Comparison of ENCODE assay signal across 20 mouse cellular contexts in genomic region chr5:137523396-137524250, GRCm38 (mm10). TPM values are rescaled to one million over a fixed set of nuclear protein-coding genes. Genes with fewer than 3 reads are reported as not detected.
A peak's percentile ranks its signal among the peaks of the same experiment; 100 is the strongest.
DNase-seq lines count a peak whose midpoint lies in the region; ATAC-seq and TF ChIP-seq lines count a peak whose summit lies in the region.
"Had no signal": no experiment of that assay in that cellular context is flagged by ENCODE, and none has a peak within 500 bp of the region (broad histone marks: within the 10 kb centered on the region; RNA-seq: fewer than 3 reads in every experiment).

No protein-coding gene starts in this region.

- ATAC-seq in hindbrain, embryonic 11.5 days (ENCODE audit: low FRiP score) = no peak
- ATAC-seq in hindbrain, embryonic 14.5 days (ENCODE audit: low FRiP score) = no peak
- no peak for ATAC-seq in neural tube, embryonic 13.5 days (ENCODE audit: low read depth)
- no peak for ATAC-seq in forebrain, embryonic 13.5 days
- ATAC-seq in stomach, postnatal 0 days (ENCODE audit: low FRiP score, low TSS enrichment) = no peak
- ATAC-seq in monocyte, adult 5-6 weeks (replicated peaks; ENCODE audit: insufficient number of reproducible peaks, low FRiP score, low TSS enrichment, poor library complexity, severe bottlenecking) = no peak

- TF ChIP-seq EP300 in stomach, postnatal 0 days (optimal IDR thresholded peaks at IDR 0.05) = no peak

- H3K4me3 ChIP-seq in hindbrain, embryonic 11.5 days (ENCODE audit: low read depth, low read length) = 0 out of 2 replicates have a peak overlapping the region, but pooled peaks have one; percentile 2
- no peak overlapping the region for H3K4me3 ChIP-seq in hindbrain, embryonic 14.5 days (replicated peaks; ENCODE audit: low read length)
- H3K4me3 ChIP-seq in neural tube, embryonic 13.5 days = no peak overlapping the region
- no peak overlapping the region for H3K4me3 ChIP-seq in forebrain, embryonic 13.5 days
- no peak overlapping the region for H3K4me3 ChIP-seq in stomach, postnatal 0 days (ENCODE audit: low read depth, low read length)
- H3K4me3 ChIP-seq: embryonic facial prominence, embryonic 15.5 days; heart, adult 2 months had no signal

- no peak overlapping the region for H3K9ac ChIP-seq in hindbrain, embryonic 11.5 days (ENCODE audit: low read depth, low read length)
- H3K9ac ChIP-seq in hindbrain, embryonic 14.5 days = no peak overlapping the region
- H3K9ac ChIP-seq in neural tube, embryonic 13.5 days = no peak overlapping the region
- no peak overlapping the region for H3K9ac ChIP-seq in forebrain, embryonic 13.5 days
- H3K9ac ChIP-seq in stomach, postnatal 0 days (ENCODE audit: low read length) = no peak overlapping the region
- H3K9ac ChIP-seq: embryonic facial prominence, embryonic 15.5 days; liver, embryonic 14.5 days had no signal

- H3K36me3 ChIP-seq in hindbrain, embryonic 11.5 days (ENCODE audit: control insufficient read depth, insufficient read depth, low read length) = peaks cover 57% of the 10 kb centered on the region
- H3K36me3 ChIP-seq in hindbrain, embryonic 14.5 days (replicated peaks; ENCODE audit: control insufficient read depth, insufficient read depth) = peaks cover 99% of the 10 kb centered on the region
- peaks cover 100% of the 10 kb centered on the region for H3K36me3 ChIP-seq in neural tube, embryonic 13.5 days
- H3K36me3 ChIP-seq in forebrain, embryonic 13.5 days (ENCODE audit: poor library complexity, severe bottlenecking) = peaks cover 99% of the 10 kb centered on the region
- peaks cover 69% of the 10 kb centered on the region for H3K36me3 ChIP-seq in stomach, postnatal 0 days (ENCODE audit: control insufficient read depth, insufficient read depth, low read length)

- H3K9me3 ChIP-seq in hindbrain, embryonic 11.5 days (ENCODE audit: control insufficient read depth, low read length) = no peaks in the 10 kb centered on the region
- H3K9me3 ChIP-seq in hindbrain, embryonic 14.5 days (ENCODE audit: control insufficient read depth, low read length) = no peaks in the 10 kb centered on the region
- H3K9me3 ChIP-seq in neural tube, embryonic 13.5 days = no peaks in the 10 kb centered on the region
- no peaks in the 10 kb centered on the region for H3K9me3 ChIP-seq in forebrain, embryonic 13.5 days (replicated peaks)
- no peaks in the 10 kb centered on the region for H3K9me3 ChIP-seq in stomach, postnatal 0 days (ENCODE audit: control insufficient read depth, low read length)
- H3K9me3 ChIP-seq: embryonic facial prominence, embryonic 15.5 days had no signal

- DNase-seq in hindbrain, embryonic 11.5 days (ENCODE audit: low spot score) = no peak
- no peak for DNase-seq in hindbrain, embryonic 14.5 days (ENCODE audit: low spot score)
- no peak for DNase-seq in neural tube, embryonic 10.5 days (ENCODE audit: extremely low spot score, low spot score)
- DNase-seq in stomach, postnatal 0 days (ENCODE audit: low spot score) = no peak
- DNase-seq: adrenal gland, postnatal 36 days; heart, postnatal 10 days; kidney, postnatal 10 days; thymus, postnatal 4 days had no signal

- no peaks in the 10 kb centered on the region for H3K27me3 ChIP-seq in hindbrain, embryonic 11.5 days (ENCODE audit: control insufficient read depth, insufficient read depth, low read length)
- H3K27me3 ChIP-seq in hindbrain, embryonic 14.5 days (ENCODE audit: control insufficient read depth, insufficient read depth, low read length) = no peaks in the 10 kb centered on the region
- no peaks in the 10 kb centered on the region for H3K27me3 ChIP-seq in neural tube, embryonic 13.5 days
- H3K27me3 ChIP-seq in forebrain, embryonic 13.5 days = no peaks in the 10 kb centered on the region
- H3K27me3 ChIP-seq in stomach, postnatal 0 days (ENCODE audit: control insufficient read depth, insufficient read depth, low read length) = no peaks in the 10 kb centered on the region
- H3K27me3 ChIP-seq: CH12.LX; embryonic facial prominence, embryonic 15.5 days had no signal

- peaks cover 5% of the 10 kb centered on the region; the same call in 1 of the 2 replicates for H3K4me1 ChIP-seq in hindbrain, embryonic 11.5 days (replicated peaks; ENCODE audit: control insufficient read depth, insufficient read depth, low read length)
- no peaks in the 10 kb centered on the region for H3K4me1 ChIP-seq in hindbrain, embryonic 14.5 days (replicated peaks; ENCODE audit: control insufficient read depth, insufficient read depth, low read length)
- H3K4me1 ChIP-seq in neural tube, embryonic 13.5 days (replicated peaks) = peaks cover 29% of the 10 kb centered on the region
- peaks cover 30% of the 10 kb centered on the region for H3K4me1 ChIP-seq in forebrain, embryonic 13.5 days
- no peaks in the 10 kb centered on the region for H3K4me1 ChIP-seq in stomach, postnatal 0 days (replicated peaks; ENCODE audit: control insufficient read depth, insufficient read depth)

- H3K4me2 ChIP-seq in hindbrain, embryonic 11.5 days (replicated peaks; ENCODE audit: low read depth, low read length) = no peak overlapping the region
- no peak overlapping the region for H3K4me2 ChIP-seq in hindbrain, embryonic 14.5 days (replicated peaks)
- H3K4me2 ChIP-seq in neural tube, embryonic 13.5 days = no peak overlapping the region
- H3K4me2 ChIP-seq in forebrain, embryonic 13.5 days = no peak overlapping the region
- H3K4me2 ChIP-seq in stomach, postnatal 0 days (replicated peaks; ENCODE audit: low read depth) = no peak overlapping the region
- H3K4me2 ChIP-seq: embryonic facial prominence, embryonic 15.5 days had no signal

- peak; percentile 22; the same call in 1 of the 2 replicates for TF ChIP-seq CTCF in stomach, postnatal 0 days (IDR thresholded peaks at IDR 0.05; ENCODE audit: low read depth)

- 86% methylated on average over 25 of the region's 25 CpGs for WGBS in hindbrain, embryonic 11.5 days
- 84% methylated on average over 25 of the region's 25 CpGs for WGBS in hindbrain, embryonic 14.5 days
- 80% methylated on average over 25 of the region's 25 CpGs for WGBS in neural tube, embryonic 13.5 days
- 82% methylated on average over 25 of the region's 25 CpGs for WGBS in forebrain, embryonic 13.5 days
- 79% methylated on average over 25 of the region's 25 CpGs for WGBS in stomach, postnatal 0 days

- H3K27ac ChIP-seq in hindbrain, embryonic 11.5 days (ENCODE audit: low read depth, low read length) = 0 out of 2 replicates have a peak overlapping the region, but pooled peaks have one; percentile 33
- H3K27ac ChIP-seq in hindbrain, embryonic 14.5 days = no peak overlapping the region
- 0 out of 2 replicates have a peak overlapping the region, but pooled peaks have one; percentile 13 for H3K27ac ChIP-seq in neural tube, embryonic 13.5 days (replicated peaks)
- H3K27ac ChIP-seq in forebrain, embryonic 13.5 days = peak overlapping the region; percentile 48; the same call in 1 of the 2 replicates
- H3K27ac ChIP-seq in stomach, postnatal 0 days (replicated peaks) = no peak overlapping the region
- H3K27ac ChIP-seq: embryonic facial prominence, embryonic 15.5 days; heart, adult 2 months; liver, embryonic 14.5 days had no signal

RNA-seq across cellular contexts. Expression of gene Gigyf1, which starts 5.3 kb away (rescaled TPM):
- polyA plus RNA-seq in hindbrain, embryonic 11.5 days (2014; fragmentation: Nextera tagmentation; extraction: Ambion mirVana) = 10.6 and 15.4 TPM in 2 replicates
- polyA plus RNA-seq in hindbrain, embryonic 14.5 days (2014; fragmentation: Nextera tagmentation; extraction: Ambion mirVana) = 14.2 and 16.0 TPM in 2 replicates
- polyA plus RNA-seq in neural tube, embryonic 13.5 days (2015; fragmentation: Nextera tagmentation; extraction: Ambion mirVana) = 16.9 and 17.3 TPM in 2 replicates
- polyA plus RNA-seq in forebrain, embryonic 13.5 days (2015; fragmentation: Nextera tagmentation; extraction: Ambion mirVana) = 16.1 and 17.5 TPM in 2 replicates
- 5.2 and 6.0 TPM in 2 replicates for polyA plus RNA-seq in stomach, postnatal 0 days (2015; fragmentation: Nextera tagmentation; extraction: Ambion mirVana)
- 11.9 to 24.2 TPM (median 12.0 TPM) in 3 replicates for total RNA-seq in monocyte, adult 5-6 weeks (2017)

RNA-seq across cellular contexts. Expression of gene Epo, which starts 9.4 kb away (rescaled TPM):
- polyA plus RNA-seq in hindbrain, embryonic 11.5 days (2014; fragmentation: Nextera tagmentation; extraction: Ambion mirVana) = 0.38 and 1.1 TPM in 2 replicates
- not detected in 2 replicates for polyA plus RNA-seq in hindbrain, embryonic 14.5 days (2014; fragmentation: Nextera tagmentation; extraction: Ambion mirVana)
- polyA plus RNA-seq in neural tube, embryonic 13.5 days (2015; fragmentation: Nextera tagmentation; extraction: Ambion mirVana) = not detected in 2 replicates
- polyA plus RNA-seq in forebrain, embryonic 13.5 days (2015; fragmentation: Nextera tagmentation; extraction: Ambion mirVana) = 0.35 TPM in 1 of 2 replicates, not detected in the other
- polyA plus RNA-seq in stomach, postnatal 0 days (2015; fragmentation: Nextera tagmentation; extraction: Ambion mirVana) = not detected in 2 replicates
- total RNA-seq in monocyte, adult 5-6 weeks (2017) = not detected in 3 replicates
- total RNA-seq: adrenal gland, postnatal 36 days; CH12.LX; common myeloid progenitor, adult 5-6 weeks; heart, adult 2 months; heart, postnatal 10 days; layer of hippocampus, postnatal 14 days; left cerebral cortex, postnatal 36 days had no signal
- polyA plus RNA-seq: embryonic facial prominence, embryonic 15.5 days; heart, adult 2 months; small intestine, adult 2 months; stomach, embryonic 16.5 days had no signal

RNA-seq across cellular contexts. Expression of gene Gnb2, which starts 9.7 kb away (rescaled TPM):
- 475 and 483 TPM in 2 replicates for polyA plus RNA-seq in hindbrain, embryonic 11.5 days (2014; fragmentation: Nextera tagmentation; extraction: Ambion mirVana)
- polyA plus RNA-seq in hindbrain, embryonic 14.5 days (2014; fragmentation: Nextera tagmentation; extraction: Ambion mirVana) = 593 and 621 TPM in 2 replicates
- polyA plus RNA-seq in neural tube, embryonic 13.5 days (2015; fragmentation: Nextera tagmentation; extraction: Ambion mirVana) = 486 and 510 TPM in 2 replicates
- 483 and 508 TPM in 2 replicates for polyA plus RNA-seq in forebrain, embryonic 13.5 days (2015; fragmentation: Nextera tagmentation; extraction: Ambion mirVana)
- 345 and 374 TPM in 2 replicates for polyA plus RNA-seq in stomach, postnatal 0 days (2015; fragmentation: Nextera tagmentation; extraction: Ambion mirVana)
- 361 to 408 TPM (median 386 TPM) in 3 replicates for total RNA-seq in monocyte, adult 5-6 weeks (2017)

RNA-seq across cellular contexts. Expression of gene Pop7, which starts 21.3 kb away (rescaled TPM):
- polyA plus RNA-seq in hindbrain, embryonic 11.5 days (2014; fragmentation: Nextera tagmentation; extraction: Ambion mirVana) = 55.2 and 60.6 TPM in 2 replicates
- polyA plus RNA-seq in hindbrain, embryonic 14.5 days (2014; fragmentation: Nextera tagmentation; extraction: Ambion mirVana) = 78.4 and 87.3 TPM in 2 replicates
- polyA plus RNA-seq in neural tube, embryonic 13.5 days (2015; fragmentation: Nextera tagmentation; extraction: Ambion mirVana) = 79.7 and 80.1 TPM in 2 replicates
- 75.6 and 82.9 TPM in 2 replicates for polyA plus RNA-seq in forebrain, embryonic 13.5 days (2015; fragmentation: Nextera tagmentation; extraction: Ambion mirVana)
- polyA plus RNA-seq in stomach, postnatal 0 days (2015; fragmentation: Nextera tagmentation; extraction: Ambion mirVana) = 37.9 and 39.9 TPM in 2 replicates
- 9.7 to 27.5 TPM (median 20.4 TPM) in 3 replicates for total RNA-seq in monocyte, adult 5-6 weeks (2017)

RNA-seq across cellular contexts. Expression of gene Actl6b, which starts 29.7 kb away (rescaled TPM):
- 45.4 and 47.6 TPM in 2 replicates for polyA plus RNA-seq in hindbrain, embryonic 11.5 days (2014; fragmentation: Nextera tagmentation; extraction: Ambion mirVana)
- polyA plus RNA-seq in hindbrain, embryonic 14.5 days (2014; fragmentation: Nextera tagmentation; extraction: Ambion mirVana) = 195 and 204 TPM in 2 replicates
- 203 and 222 TPM in 2 replicates for polyA plus RNA-seq in neural tube, embryonic 13.5 days (2015; fragmentation: Nextera tagmentation; extraction: Ambion mirVana)
- 144 and 174 TPM in 2 replicates for polyA plus RNA-seq in forebrain, embryonic 13.5 days (2015; fragmentation: Nextera tagmentation; extraction: Ambion mirVana)
- 2.3 and 2.7 TPM in 2 replicates for polyA plus RNA-seq in stomach, postnatal 0 days (2015; fragmentation: Nextera tagmentation; extraction: Ambion mirVana)
- total RNA-seq in monocyte, adult 5-6 weeks (2017) = not detected in 3 replicates
- total RNA-seq: CH12.LX; common myeloid progenitor, adult 5-6 weeks; heart, adult 2 months; heart, postnatal 10 days had no signal
- polyA plus RNA-seq: heart, adult 2 months; liver, embryonic 14.5 days had no signal

Comparison
In these comparisons a context has a peak if more than half of its experiments do, and no peak if none do; other contexts are left out.
1. H3K27ac ChIP-seq: peak in hindbrain, embryonic 11.5 days (single experiment), neural tube, embryonic 13.5 days (single experiment) and forebrain, embryonic 13.5 days (single experiment); none in hindbrain, embryonic 14.5 days (single experiment) and stomach, postnatal 0 days (single experiment).